Mouse (Mus musculus) cerebellum, adult 2 months (tissue): ENCODE measurements around the gene Rpap3. TPM values are rescaled to one million over a fixed set of nuclear protein-coding genes. Genes with fewer than 3 reads are reported as not detected.

ENCODE experiments used
- DNase-seq, 2 experiments: peaks; one replicate each; pipeline ENCODE4 v3.0.0; 2021
- H3K27ac ChIP-seq: fragments of 200-500 bp; 2 replicates; pipeline ENCODE4 v1.5.1; 2012; ENCODE audit warnings: low read length, control low read depth, inconsistent platforms; ENCODE audit not compliant: insufficient read depth
- H3K27me3 ChIP-seq: fragments of 200-500 bp; 2 replicates; pipeline ENCODE4 v1.6.1; 2012; ENCODE audit warnings: inconsistent platforms, mild to moderate bottlenecking, low read length, moderate library complexity; ENCODE audit not compliant: control insufficient read depth, insufficient read depth
- H3K4me1 ChIP-seq: fragments of 200-500 bp; 2 replicates; pipeline ENCODE4 v1.6.1; 2011; ENCODE audit warnings: low read length; ENCODE audit not compliant: control insufficient read depth, insufficient read depth
- H3K4me3 ChIP-seq: fragments of 200-500 bp; replicated peaks from 2 replicates; pipeline ENCODE3; 2011; ENCODE audit warnings: mild to moderate bottlenecking, low read depth, low read length, control low read depth; ENCODE audit not compliant: insufficient read depth
- CTCF ChIP-seq: fragments of 200-500 bp; IDR thresholded peaks from 2 replicates; pipeline ENCODE4 v1.5.1; 2011; ENCODE audit warnings: low read depth, mild to moderate bottlenecking, control low read depth, low read length, moderate library complexity, borderline replicate concordance; ENCODE audit not compliant: insufficient read depth
- POLR2A ChIP-seq: fragments of 200-500 bp; IDR thresholded peaks from 2 replicates; pipeline ENCODE4 v1.6.1; 2011; ENCODE audit warnings: low read length, control low read depth, borderline replicate concordance; ENCODE audit not compliant: insufficient read depth
- WGBS: fragments of 180-500 bp; shearing (Covaris S2); methylation state at CpG from one replicate; pipeline ENCODE4 v1.1.7; 2018; 5-methylcytosine and 5-hydroxymethylcytosine counted together
- polyA plus RNA-seq: library from polyadenylated mRNA; depleted of rRNA; stranded (reverse); fragments of >200 nt; gene quantifications from 2 replicates; pipeline ENCODE4 v1.2.3, GENCODE M21; 2012

Rpap3 gene
- polyA plus RNA-seq, 1 experiment = 26.0 TPM

DNA sequence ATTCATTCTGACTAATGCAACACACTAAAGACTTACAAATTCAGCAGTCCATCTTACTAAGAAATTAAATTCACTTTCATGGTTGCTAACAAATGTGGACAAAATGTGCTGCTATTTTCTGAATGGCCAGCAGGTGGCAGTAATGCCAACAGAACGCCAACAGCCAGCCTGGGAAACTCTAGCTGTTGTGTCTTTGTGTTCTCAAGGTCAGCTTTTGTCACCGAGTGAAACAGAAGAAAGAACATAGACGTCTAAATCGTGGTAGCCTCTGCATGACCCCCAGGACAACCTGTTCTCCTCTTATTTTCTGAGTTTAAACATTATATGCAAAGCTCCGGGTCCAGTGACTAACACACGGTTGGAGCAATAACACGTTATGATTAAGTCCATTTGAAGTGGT lies 38.2 kb downstream of the Rpap3 start:
- DNase-seq = peak; percentile 53 to 62
- no peak overlapping the region for H3K27ac ChIP-seq
- WGBS = 31% methylated on average over 7 of the region's 7 CpGs
- TF ChIP-seq POLR2A (no peak), CTCF (peak; percentile 71; the same call in 1 of the 2 replicates)
- H3K27me3 ChIP-seq = no peaks in the 10 kb centered on the region
- no peak overlapping the region for H3K4me3 ChIP-seq
- peaks cover 9% of the 10 kb centered on the region for H3K4me1 ChIP-seq

DNA sequence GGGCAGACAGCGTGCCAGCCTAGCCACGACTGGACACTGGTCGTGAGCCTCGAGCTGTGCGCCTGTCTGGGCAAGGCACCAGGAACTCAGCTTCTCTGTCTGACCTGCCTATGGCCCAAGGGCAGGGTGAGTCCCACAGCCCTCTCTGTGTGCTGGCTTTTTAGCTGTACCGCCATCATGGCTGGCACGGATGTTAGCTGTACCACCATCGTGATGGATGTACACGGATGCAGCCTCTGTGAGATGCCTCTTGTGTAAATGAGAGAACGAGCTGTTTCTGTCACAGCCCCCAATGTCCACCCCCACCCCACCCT lies 39.2 kb downstream of the Rpap3 start:
- Histone ChIP-seq H3K27ac (no peak overlapping the region), H3K4me3 (no peak overlapping the region), H3K27me3 (no peaks in the 10 kb centered on the region), H3K4me1 (no peaks in the 10 kb centered on the region)
- no peak for TF ChIP-seq CTCF
- no peak for TF ChIP-seq POLR2A
- WGBS = 85% methylated on average over 10 of the region's 10 CpGs
- DNase-seq = no peak

DNA sequence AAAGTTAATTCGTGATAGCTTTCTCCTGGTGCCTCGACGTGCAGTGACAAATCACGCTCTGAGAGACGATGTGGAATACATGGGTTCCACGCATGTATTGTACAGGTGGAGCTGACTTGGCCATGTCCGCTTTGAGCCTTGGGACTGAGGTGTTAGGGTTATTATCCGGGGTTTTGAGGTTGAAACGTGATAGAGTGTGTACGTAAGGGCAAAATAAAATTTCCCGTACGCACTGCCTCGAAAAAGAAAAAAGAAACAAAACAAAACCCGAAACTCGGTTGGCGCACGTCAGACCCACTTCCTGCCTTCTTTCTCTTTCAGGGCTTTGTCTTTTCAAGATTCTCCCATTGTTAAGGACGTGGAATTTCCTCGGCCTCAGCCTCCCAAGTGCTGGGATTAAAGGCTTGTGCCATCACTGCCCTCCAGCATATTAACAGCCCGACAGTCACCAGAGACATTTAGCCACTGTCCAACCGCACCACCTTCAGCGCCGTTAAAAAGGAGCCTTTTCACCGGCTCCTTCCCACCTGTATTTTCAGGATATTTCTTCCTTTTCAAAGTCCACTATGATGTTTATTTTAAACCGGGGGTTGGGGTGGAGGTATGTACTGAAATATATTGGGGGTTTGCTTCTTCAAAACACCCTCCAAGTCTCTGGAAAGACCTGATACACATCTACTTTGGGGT lies 39.7 kb downstream of the Rpap3 start:
- H3K4me3 ChIP-seq = no peak overlapping the region
- no peak overlapping the region for H3K27ac ChIP-seq
- no peak for DNase-seq
- no peaks in the 10 kb centered on the region for H3K27me3 ChIP-seq
- 81% methylated on average over 25 of the region's 25 CpGs for WGBS
- TF ChIP-seq CTCF (no peak), POLR2A (no peak)
- H3K4me1 ChIP-seq = no peaks in the 10 kb centered on the region

DNA sequence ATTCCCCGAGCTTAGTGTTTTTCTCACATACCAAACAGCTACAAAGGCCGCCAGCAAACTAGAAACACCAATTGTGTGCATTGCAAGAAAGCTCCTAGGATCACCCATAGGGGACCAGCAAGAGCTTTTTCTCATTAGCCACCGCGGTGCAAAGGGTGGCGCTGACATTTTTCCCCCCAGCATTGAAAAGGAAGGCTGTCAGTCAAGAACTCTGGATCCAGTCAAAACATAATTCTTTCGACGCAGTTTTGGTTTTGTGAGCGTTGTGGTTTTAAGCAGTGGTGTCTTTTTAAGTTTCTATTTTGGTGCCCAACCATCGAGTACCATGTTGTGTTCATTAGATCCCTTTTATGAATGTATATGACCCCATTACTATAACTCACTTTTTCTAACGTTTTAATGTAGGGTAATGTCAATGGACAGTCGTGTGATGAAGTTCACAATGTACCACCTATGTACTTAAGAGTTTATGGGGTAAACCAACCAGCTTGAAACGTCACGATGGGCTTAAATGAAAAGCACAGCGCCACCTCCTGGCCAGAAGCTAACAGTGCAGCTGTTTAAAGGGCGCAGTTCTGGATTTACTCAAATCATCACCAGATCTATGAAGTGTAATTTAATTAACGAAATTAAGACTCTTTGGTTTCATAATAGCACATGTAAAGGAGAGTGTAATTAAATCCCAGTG lies 40.5 kb downstream of the Rpap3 start:
- no peak for TF ChIP-seq POLR2A
- TF ChIP-seq CTCF = peak; percentile 47; the same call in 1 of the 2 replicates
- no peaks in the 10 kb centered on the region for H3K27me3 ChIP-seq
- DNase-seq = no peak
- H3K27ac ChIP-seq = no peak overlapping the region
- WGBS = 67% methylated on average over 16 of the region's 16 CpGs
- no peaks in the 10 kb centered on the region for H3K4me1 ChIP-seq
- H3K4me3 ChIP-seq = no peak overlapping the region

DNA sequence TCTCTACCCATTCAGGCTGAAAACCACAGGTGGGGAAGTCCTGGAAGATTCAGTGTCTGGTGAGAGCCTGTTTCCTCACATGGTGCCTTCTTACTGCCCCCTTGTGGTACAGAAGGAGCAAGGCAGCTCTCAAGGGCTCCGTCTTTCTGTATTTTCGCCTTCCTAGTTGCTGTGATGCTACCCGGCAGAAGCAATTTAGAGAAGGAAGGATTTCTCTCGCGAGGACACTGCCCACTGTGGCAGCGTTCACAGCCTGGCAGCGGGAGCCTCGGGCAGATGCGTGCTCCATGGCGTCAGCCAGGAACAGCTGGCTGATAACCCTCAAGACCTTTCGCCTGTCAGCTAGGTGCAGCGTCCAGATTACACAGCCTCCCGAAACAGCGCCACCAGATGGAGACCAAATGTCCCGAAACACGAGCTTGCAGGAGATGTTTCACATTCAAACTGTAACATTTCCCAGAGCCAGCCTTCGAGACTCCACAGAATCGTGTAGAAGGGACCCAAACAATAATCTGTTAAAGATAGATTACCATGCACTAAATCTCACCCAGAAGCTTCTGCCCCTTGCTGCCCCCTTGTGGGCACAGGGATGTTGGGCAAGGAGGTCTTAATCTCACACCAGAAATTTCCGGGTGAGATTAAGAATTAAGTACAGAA lies 41.7 kb downstream of the Rpap3 start:
- TF ChIP-seq POLR2A (no peak), CTCF (peak; percentile 82)
- H3K4me3 ChIP-seq = peak overlapping the region; percentile 70
- no peaks in the 10 kb centered on the region for H3K27me3 ChIP-seq
- WGBS = under 1% methylated on average over 19 of the region's 19 CpGs
- peak; percentile 70 to 76 for DNase-seq
- peak overlapping the region; percentile 16 for H3K27ac ChIP-seq
- H3K4me1 ChIP-seq = no peaks in the 10 kb centered on the region

DNA sequence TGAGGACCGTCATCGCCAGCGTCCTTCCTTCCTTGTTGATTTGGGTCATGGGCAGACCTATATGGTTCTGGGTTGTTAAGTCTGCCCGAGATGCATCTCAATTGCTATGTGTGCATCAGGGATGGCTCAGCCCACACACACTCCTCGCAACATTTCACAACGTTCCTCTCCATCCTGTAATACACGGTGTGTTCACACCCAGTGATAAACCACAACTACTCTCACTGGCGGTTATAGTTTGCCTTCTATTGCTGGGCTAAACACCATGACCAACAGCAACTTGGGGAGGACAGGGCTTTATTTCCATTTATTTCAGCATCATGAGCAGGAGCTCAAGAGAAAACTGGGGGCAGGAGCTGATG lies 46.9 kb downstream of the Rpap3 start:
- H3K27ac ChIP-seq = no peak overlapping the region
- no peak for DNase-seq
- H3K27me3 ChIP-seq = no peaks in the 10 kb centered on the region
- peak overlapping the region; percentile 9 for H3K4me3 ChIP-seq
- TF ChIP-seq POLR2A = no peak
- TF ChIP-seq CTCF = no peak
- WGBS = 48% methylated on average over 8 of the region's 8 CpGs
- peaks cover 4% of the 10 kb centered on the region; the same call in 1 of the 2 replicates for H3K4me1 ChIP-seq

DNA sequence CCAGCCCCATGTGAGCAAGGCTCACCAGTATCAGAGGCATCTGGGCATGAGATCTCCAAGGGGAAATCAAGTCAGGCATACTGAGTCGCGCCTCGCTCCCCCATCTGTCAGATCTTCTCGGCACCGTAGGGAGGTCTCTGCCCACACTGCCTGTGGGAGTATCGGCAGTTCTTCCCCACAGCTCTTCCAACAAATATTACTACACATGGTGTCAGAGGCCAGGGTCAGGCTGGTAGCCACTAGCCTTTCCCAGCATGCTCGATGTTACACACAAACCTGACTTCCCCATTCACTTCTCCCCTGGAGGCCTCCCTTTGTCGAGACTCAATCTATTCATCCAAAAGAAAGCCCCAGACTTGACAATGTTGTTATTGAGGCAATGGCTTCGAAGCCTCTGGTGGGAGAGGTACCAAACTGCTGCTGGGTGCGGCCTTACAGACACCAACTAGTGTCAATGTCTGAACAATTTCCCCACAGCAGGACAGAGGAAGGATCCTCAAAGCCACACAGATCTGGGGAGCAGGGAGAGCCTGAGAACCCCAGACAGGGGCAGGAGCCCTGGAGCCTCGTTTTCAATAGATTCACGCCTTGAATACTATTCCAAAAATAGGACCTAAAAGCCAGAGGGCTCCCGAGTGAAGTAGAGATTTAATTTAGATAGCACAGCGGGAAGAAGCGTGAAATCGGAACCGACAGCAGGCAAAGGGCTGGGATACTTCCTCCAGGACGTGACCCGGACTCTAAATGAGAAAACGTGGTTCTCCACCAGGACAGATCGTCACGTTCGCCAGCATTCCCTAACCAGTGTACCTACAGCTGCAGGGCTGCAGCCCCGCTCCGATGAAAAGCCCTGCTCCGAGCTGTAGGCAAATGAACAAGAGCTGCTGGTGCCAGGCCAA lies 47.5 kb downstream of the Rpap3 start:
- DNase-seq = no peak
- peak overlapping the region; percentile 9 for H3K4me3 ChIP-seq
- TF ChIP-seq POLR2A (no peak), CTCF (no peak)
- no peaks in the 10 kb centered on the region for H3K27me3 ChIP-seq
- no peak overlapping the region for H3K27ac ChIP-seq
- 21% methylated on average over 26 of the region's 26 CpGs for WGBS
- H3K4me1 ChIP-seq = peaks cover 4% of the 10 kb centered on the region; the same call in 1 of the 2 replicates
